Mouse (Mus musculus) cerebellum, adult 2 months (tissue): ENCODE data around the gene Myocd.

Experiments used
- CTCF ChIP-seq: fragments of 200-500 bp; IDR thresholded peaks from 2 replicates; pipeline ENCODE4 v1.5.1; 2011; ENCODE audit warnings: low read depth, mild to moderate bottlenecking, control low read depth, low read length, moderate library complexity, borderline replicate concordance; ENCODE audit not compliant: insufficient read depth
- POLR2A ChIP-seq: fragments of 200-500 bp; IDR thresholded peaks from 2 replicates; pipeline ENCODE4 v1.6.1; 2011; ENCODE audit warnings: low read length, control low read depth, borderline replicate concordance; ENCODE audit not compliant: insufficient read depth

DNA sequence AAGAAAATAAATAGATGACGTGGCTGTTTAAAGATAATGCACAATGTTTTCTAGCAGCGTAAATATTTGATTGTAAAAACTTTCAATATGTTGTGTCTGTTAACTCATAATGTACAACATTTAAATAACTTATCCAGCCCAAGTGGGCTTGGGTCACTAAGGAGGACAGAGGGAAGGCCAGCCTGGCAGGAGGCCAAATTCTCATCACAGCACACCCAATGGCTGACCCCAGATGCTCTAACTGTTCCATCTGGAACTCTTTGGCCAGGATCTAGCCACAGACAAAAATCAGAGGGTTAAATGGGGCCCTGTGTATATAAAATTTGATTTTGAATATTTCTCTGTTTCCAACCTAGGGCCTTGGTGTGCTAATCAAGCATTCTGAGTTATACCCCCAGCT, 16.4 kb upstream of the Myocd start:
- TF ChIP-seq CTCF (no peak), POLR2A (no peak)
